Mouse (Mus musculus) kidney, adult 10 weeks (tissue): ENCODE data around the gene Sbno2. TPM values are rescaled to one million over a fixed set of nuclear protein-coding genes. Genes with fewer than 3 reads are reported as not detected.

ENCODE experiments used
- polyA plus RNA-seq: library from polyadenylated mRNA; stranded (reverse); fragments of 350-450 nt; fragmentation: Illumina TruSeq; extraction: RNeasy Lipid Tissue Mini Kit (QIAGEN cat#74804); gene quantifications from one replicate; pipeline ENCODE4 v1.2.3, GENCODE M21; 2014; ENCODE audit warnings: low read depth, low replicate concordance

Sbno2 gene
- polyA plus RNA-seq = 0.24 TPM

GRCm38 (mm10) chr10:80105460-80105859, at the start of gene Sbno2:
Sbno2 (minus strand) TSS chr10:80105571.

GRCm38 (mm10) chr10:80147719-80148601, 42.6 kb upstream of the Sbno2 start, which contains the start of gene Midn:
Midn (plus strand) TSS chr10:80148272.

GRCm38 (mm10) chr10:80140666-80141035, 35.3 kb upstream of the Sbno2 start, which contains the start of gene Cbarp:
Cbarp (minus strand) TSS chr10:80140835.

GRCm38 (mm10) chr10:80138553-80139438, 33.4 kb upstream of the Sbno2 start, which contains the start of gene Atp5d:
Atp5d (plus strand) TSS chr10:80138632.

GRCm38 (mm10) chr10:80115290-80115943, 10.0 kb upstream of the Sbno2 start, which contains the start of gene Stk11:
Stk11 (plus strand) TSS chr10:80115803.

GRCm38 (mm10) chr10:80047041-80047565, 58.3 kb downstream of the Sbno2 start, which contains the start of gene Gpx4:
Gpx4 (plus strand) TSS chr10:80047166.

GRCm38 (mm10) chr10:80039559-80039979, 65.8 kb downstream of the Sbno2 start, which contains the start of gene Polr2e:
Polr2e (minus strand) TSS chr10:80039795.

GRCm38 (mm10) chr10:80016511-80016910, 88.9 kb downstream of the Sbno2 start, which contains the start of gene Arhgap45:
Arhgap45 (plus strand) TSS chr10:80016653.

Other genes starting within 250 kb of the Sbno2 start
- gene Prtn3, start 231.1 kb downstream of the Sbno2 start, polyA plus RNA-seq = not detected
- gene Plppr3, start 230.9 kb downstream of the Sbno2 start, polyA plus RNA-seq = not detected
- gene Elane, start 219.3 kb downstream of the Sbno2 start, polyA plus RNA-seq = not detected
- not detected for gene Cfd, start 214.7 kb downstream of the Sbno2 start, polyA plus RNA-seq
- gene Med16, start 196.6 kb downstream of the Sbno2 start, polyA plus RNA-seq = 0.20 TPM
- not detected for gene Gm26602, start 194.7 kb downstream of the Sbno2 start, polyA plus RNA-seq
- 0.16 TPM for gene Kiss1r, start 188.6 kb downstream of the Sbno2 start, polyA plus RNA-seq
- 6.4 TPM for gene R3hdm4, start 184.4 kb downstream of the Sbno2 start, polyA plus RNA-seq
- 3.1 TPM for gene Arid3a, start 178.5 kb downstream of the Sbno2 start, polyA plus RNA-seq
- gene Wdr18, start 145.4 kb downstream of the Sbno2 start, polyA plus RNA-seq = 1.7 TPM
- not detected for gene Grin3b, start 134.9 kb downstream of the Sbno2 start, polyA plus RNA-seq
- gene Tmem259, start 121.2 kb downstream of the Sbno2 start, polyA plus RNA-seq = 0.40 TPM
- 3.0 TPM for gene Cnn2, start 117.0 kb downstream of the Sbno2 start, polyA plus RNA-seq
- 0.12 TPM for gene Abca7, start 109.1 kb downstream of the Sbno2 start, polyA plus RNA-seq
- not detected for gene Arhgap45, start 88.9 kb downstream of the Sbno2 start, polyA plus RNA-seq
- 0.32 TPM for gene Polr2e, start 65.8 kb downstream of the Sbno2 start, polyA plus RNA-seq
- gene Gpx4, start 58.4 kb downstream of the Sbno2 start, polyA plus RNA-seq = 92.2 TPM
- 3.9 TPM for gene Stk11, start 10.2 kb upstream of the Sbno2 start, polyA plus RNA-seq
- gene Atp5d, start 33.1 kb upstream of the Sbno2 start, polyA plus RNA-seq = 0.85 TPM
- not detected for gene Cbarp, start 35.3 kb upstream of the Sbno2 start, polyA plus RNA-seq
- gene Midn, start 42.7 kb upstream of the Sbno2 start, polyA plus RNA-seq = 5.1 TPM
- 12.5 TPM for gene Cirbp, start 60.4 kb upstream of the Sbno2 start, polyA plus RNA-seq
- gene 1600002K03Rik, start 67.4 kb upstream of the Sbno2 start, polyA plus RNA-seq = not detected
- 0.40 TPM for gene Efna2, start 73.9 kb upstream of the Sbno2 start, polyA plus RNA-seq
- gene Mum1, start 120.9 kb upstream of the Sbno2 start, polyA plus RNA-seq = 3.0 TPM
- 4.1 TPM for gene Ndufs7, start 143.6 kb upstream of the Sbno2 start, polyA plus RNA-seq
- 1.3 TPM for gene Gamt, start 155.4 kb upstream of the Sbno2 start, polyA plus RNA-seq
- 13.7 TPM for gene Dazap1, start 155.9 kb upstream of the Sbno2 start, polyA plus RNA-seq
- not detected for gene Rps15, start 186.9 kb upstream of the Sbno2 start, polyA plus RNA-seq
- not detected for gene Apc2, start 190.4 kb upstream of the Sbno2 start, polyA plus RNA-seq
- gene 2310011J03Rik, start 215.0 kb upstream of the Sbno2 start, polyA plus RNA-seq = 0.73 TPM
- gene Pcsk4, start 223.9 kb upstream of the Sbno2 start, polyA plus RNA-seq = not detected
- 1.3 TPM for gene Reep6, start 224.4 kb upstream of the Sbno2 start, polyA plus RNA-seq
- gene Adamtsl5, start 242.8 kb upstream of the Sbno2 start, polyA plus RNA-seq = 0.12 TPM